Mouse (Mus musculus) bone marrow macrophage, adult 2 months (primary cell): Measurements from ENCODE around the gene Rgma.

Source experiments
- CTCF ChIP-seq: IDR thresholded peaks from 2 replicates; pipeline ENCODE4 v1.5.1; 2012; ENCODE audit warnings: low read depth, mild to moderate bottlenecking, low read length, moderate library complexity
- POLR2A ChIP-seq: IDR thresholded peaks from 2 replicates; pipeline ENCODE4 v1.6.1; 2012; ENCODE audit warnings: mild to moderate bottlenecking, low read depth, low read length, borderline replicate concordance

GRCm38 (mm10) chr7:73377307-73377706 lies 2.0 kb downstream of the Rgma start:
- TF ChIP-seq CTCF, result no peak
- no peak for TF ChIP-seq POLR2A
